Mouse (Mus musculus) heart, postnatal 4 days (tissue): ENCODE data around the gene Rhob. TPM values are rescaled to one million over a fixed set of nuclear protein-coding genes. Genes with fewer than 3 reads are reported as not detected.

ENCODE experiments used
- DNase-seq: peaks from one replicate; pipeline ENCODE4 v3.0.0; 2021
- total RNA-seq, 2 experiments: library from RNA; stranded (reverse); gene quantifications; 2 replicates each; pipeline ENCODE4 v1.2.3; 2021

Gene Rhob
- total RNA-seq, 2 experiments from 2014 or later = 124 to 128 TPM

- DNase-seq = no peak
These were observed 4.3 kb upstream of the Rhob start for GRCm38 (mm10) chr12:8504131-8504530.

- peak; percentile 67 for DNase-seq
These were observed 2.7 kb upstream of the Rhob start for GRCm38 (mm10) chr12:8502546-8502945.

- no peak for DNase-seq
These were observed 1.9 kb upstream of the Rhob start for GRCm38 (mm10) chr12:8501571-8502305.

GRCm38 (mm10) chr12:8500597-8501570, 1.1 kb upstream of the Rhob start:
- DNase-seq = peak; percentile 24

GRCm38 (mm10) chr12:8499001-8499870, 573 bp downstream of the Rhob start:
- peak; percentile 71 for DNase-seq

GRCm38 (mm10) chr12:8498591-8499000, 1.2 kb downstream of the Rhob start:
- DNase-seq = peak; percentile 61

GRCm38 (mm10) chr12:8498148-8498571, 1.6 kb downstream of the Rhob start:
- peak; percentile 37 for DNase-seq

- no peak for DNase-seq
These were observed 2.5 kb downstream of the Rhob start for GRCm38 (mm10) chr12:8497314-8497706.

GRCm38 (mm10) chr12:8496679-8497313, 3.0 kb downstream of the Rhob start:
- DNase-seq = no peak

GRCm38 (mm10) chr12:8495881-8496678, 3.7 kb downstream of the Rhob start:
- peak; percentile 68 for DNase-seq

- DNase-seq = no peak
These were observed 5.1 kb downstream of the Rhob start for GRCm38 (mm10) chr12:8494675-8495074.

GRCm38 (mm10) chr12:8493386-8493785, 6.4 kb downstream of the Rhob start:
- DNase-seq = no peak

GRCm38 (mm10) chr12:8489098-8489497, 10.7 kb downstream of the Rhob start:
- no peak for DNase-seq

GRCm38 (mm10) chr12:8488652-8488980, 11.2 kb downstream of the Rhob start:
- DNase-seq = no peak

GRCm38 (mm10) chr12:8487959-8488651, 11.7 kb downstream of the Rhob start:
- peak; percentile 76 for DNase-seq

- no peak for DNase-seq
These were observed 12.5 kb downstream of the Rhob start for GRCm38 (mm10) chr12:8487281-8487680.

GRCm38 (mm10) chr12:8485247-8485646, 14.6 kb downstream of the Rhob start:
- no peak for DNase-seq

- DNase-seq = no peak
These were observed 17.6 kb downstream of the Rhob start for GRCm38 (mm10) chr12:8482169-8482568.

- no peak for DNase-seq
These were observed 24.9 kb downstream of the Rhob start for GRCm38 (mm10) chr12:8474836-8475387.
